Mouse (Mus musculus) lung, embryonic 15.5 days (tissue): ENCODE results near the gene Ces1b. TPM values are rescaled to one million over a fixed set of nuclear protein-coding genes. Genes with fewer than 3 reads are reported as not detected.

Experiments
- ATAC-seq: fragments of 200-750 bp; cut with Nextera tagmentation; 2 replicates; pipeline ENCODE4 v1.8.0; 2017; ENCODE audit warnings: moderate number of reproducible peaks, borderline replicate concordance; ENCODE audit not compliant: low FRiP score, low TSS enrichment; ENCODE audit errors: extremely low read depth
- H3K27ac ChIP-seq: fragments of 300-500 bp; sonication (generic); 2 replicates; pipeline ENCODE4 v1.5.1; 2015; ENCODE audit warnings: moderate library complexity, mild to moderate bottlenecking, inconsistent platforms
- H3K27me3 ChIP-seq: fragments of 300-500 bp; sonication (generic); 2 replicates; pipeline ENCODE4 v1.6.1; 2015; ENCODE audit warnings: inconsistent platforms
- H3K36me3 ChIP-seq: fragments of 300-500 bp; sonication (generic); 2 replicates; pipeline ENCODE4 v1.6.1; 2015; ENCODE audit warnings: inconsistent platforms
- H3K4me1 ChIP-seq: fragments of 300-500 bp; sonication (generic); 2 replicates; pipeline ENCODE4 v1.6.1; 2015; ENCODE audit warnings: inconsistent platforms
- H3K4me2 ChIP-seq: fragments of 300-500 bp; sonication (generic); 2 replicates; pipeline ENCODE4 v1.6.1; 2015; ENCODE audit warnings: inconsistent platforms, mild to moderate bottlenecking, moderate library complexity
- H3K4me3 ChIP-seq: fragments of 300-500 bp; sonication (generic); 2 replicates; pipeline ENCODE4 v1.5.1; 2015; ENCODE audit warnings: mild to moderate bottlenecking, inconsistent platforms
- H3K9ac ChIP-seq: fragments of 300-500 bp; sonication (generic); 2 replicates; pipeline ENCODE4 v1.6.1; 2015; ENCODE audit warnings: inconsistent platforms
- H3K9me3 ChIP-seq: fragments of 300-500 bp; sonication (generic); 2 replicates; pipeline ENCODE4 v1.6.1; 2016; ENCODE audit warnings: inconsistent platforms
- WGBS: fragments of 180-500 bp; shearing (Covaris S2); methylation state at CpG from one replicate; pipeline ENCODE4 v1.1.7; 2015; 5-methylcytosine and 5-hydroxymethylcytosine counted together
- polyA plus RNA-seq: library from polyadenylated mRNA; unstranded; fragments of >200 nt; fragmentation: Nextera tagmentation; extraction: Ambion mirVana; gene quantifications from 2 replicates; pipeline ENCODE4 v1.2.1, GENCODE M21; 2015

Ces1b gene
- polyA plus RNA-seq, 1 experiment from 2014 or later: 0.24 TPM

DNA sequence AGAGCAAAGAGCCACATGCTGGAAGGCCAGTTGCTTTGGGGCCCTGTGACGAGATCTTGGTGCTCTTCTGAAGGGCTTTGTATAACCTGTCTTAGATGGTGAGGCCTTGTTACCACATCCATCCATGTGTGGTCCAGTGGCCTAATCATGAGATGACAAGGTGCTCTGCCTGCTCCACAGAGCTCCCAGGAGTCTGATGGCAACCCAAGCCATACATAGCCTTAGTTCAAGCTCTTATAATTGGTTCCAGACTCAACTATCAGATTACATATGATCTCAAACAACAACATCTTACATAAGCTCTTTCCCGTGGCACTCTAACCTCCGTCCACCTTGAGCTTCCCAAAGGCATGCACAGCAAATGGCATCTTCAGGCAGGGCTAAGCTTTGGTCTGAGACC, 31.7 kb downstream of the Ces1b start, which contains the start of gene Ces1a:
Gene Ces1a (minus strand): TSS at position 101 of the 400 bp plus-strand sequence.
- WGBS: 85% methylated on average over 3 of the region's 3 CpGs
- ATAC-seq: no peak
- Histone ChIP-seq H3K27ac (no peak within 1 kb of the TSS), H3K9ac (no peak within 1 kb of the TSS), H3K9me3 (no peaks in the 10 kb centered on the region), H3K4me3 (no peak within 1 kb of the TSS), H3K27me3 (no peaks in the 10 kb centered on the region), H3K4me1 (no peaks in the 10 kb centered on the region), H3K36me3 (no peaks in the 10 kb centered on the region), H3K4me2 (no peak within 1 kb of the TSS)

DNA sequence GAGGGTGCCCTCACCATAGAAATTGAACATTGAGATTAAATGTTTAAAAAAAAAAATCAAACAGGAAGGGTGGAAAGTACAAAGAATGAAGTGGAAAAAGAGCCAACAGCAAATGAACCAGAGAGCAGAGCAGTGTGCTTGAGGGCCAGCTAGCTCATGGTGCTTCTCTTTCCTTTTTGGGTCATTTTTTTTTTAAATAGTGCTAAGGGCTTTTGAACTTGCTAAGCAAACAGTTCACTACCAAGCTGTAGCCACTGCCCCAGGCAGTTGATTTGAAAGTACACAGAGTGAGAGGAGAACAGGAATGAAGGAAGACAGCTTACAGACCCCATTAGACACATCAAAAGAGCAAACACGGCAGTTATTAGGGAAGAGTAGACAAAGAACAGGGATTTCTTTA, 36.7 kb downstream of the Ces1b start:
- WGBS: 5% methylated on average over 1 of the region's 1 CpGs
- H3K4me1 ChIP-seq: peaks cover 10% of the 10 kb centered on the region
- no peak overlapping the region for H3K4me2 ChIP-seq
- H3K27me3 ChIP-seq: no peaks in the 10 kb centered on the region
- H3K27ac ChIP-seq: peak overlapping the region; percentile 71
- no peaks in the 10 kb centered on the region for H3K36me3 ChIP-seq
- no peak overlapping the region for H3K9ac ChIP-seq
- 0 out of 2 replicates have a peak, but pooled peaks have one; percentile 27 for ATAC-seq
- H3K9me3 ChIP-seq: no peaks in the 10 kb centered on the region
- no peak overlapping the region for H3K4me3 ChIP-seq

DNA sequence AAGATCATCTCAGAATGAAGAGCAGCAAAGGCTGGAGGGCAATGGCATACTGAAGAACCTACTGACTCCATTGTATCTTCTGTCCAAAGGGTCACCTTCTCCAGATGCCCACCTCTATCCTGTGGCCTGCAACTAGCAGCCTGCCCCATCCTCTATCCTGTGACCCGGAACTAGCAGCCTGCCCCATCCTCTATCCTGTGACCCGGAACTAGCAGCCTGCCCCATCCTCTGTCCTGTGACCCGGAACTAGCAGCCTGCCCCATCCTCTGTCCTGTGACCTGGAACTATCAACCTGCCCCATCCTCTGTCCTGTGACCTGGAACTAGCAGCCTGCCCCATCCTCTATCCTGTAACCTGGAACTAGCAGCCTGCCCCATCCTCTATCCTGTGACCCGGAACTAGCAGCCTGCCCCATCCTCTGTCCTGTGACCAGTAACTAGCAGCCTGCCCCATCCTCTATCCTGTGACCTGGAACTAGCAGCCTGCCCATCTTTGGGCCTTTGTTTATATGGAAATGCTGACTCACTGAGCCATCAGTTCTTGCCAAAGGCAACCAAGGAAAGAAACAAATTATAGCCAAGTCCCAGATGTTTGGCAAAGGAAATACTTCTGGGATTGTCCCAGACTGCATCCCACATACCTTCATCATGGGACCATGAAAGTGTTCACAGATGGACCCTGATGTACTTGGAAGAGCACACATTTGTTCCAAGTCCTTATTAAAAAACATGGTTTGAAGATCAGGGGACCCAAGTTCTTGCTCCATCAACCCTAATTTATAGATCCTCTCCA, 38.8 kb downstream of the Ces1b start:
- no peak overlapping the region for H3K9ac ChIP-seq
- no peaks in the 10 kb centered on the region for H3K27me3 ChIP-seq
- H3K27ac ChIP-seq: no peak overlapping the region
- peaks cover 10% of the 10 kb centered on the region for H3K4me1 ChIP-seq
- no peak overlapping the region for H3K4me3 ChIP-seq
- no peak for ATAC-seq
- H3K9me3 ChIP-seq: no peaks in the 10 kb centered on the region
- 73% methylated on average over 4 of the region's 4 CpGs for WGBS
- no peak overlapping the region for H3K4me2 ChIP-seq
- H3K36me3 ChIP-seq: no peaks in the 10 kb centered on the region

DNA sequence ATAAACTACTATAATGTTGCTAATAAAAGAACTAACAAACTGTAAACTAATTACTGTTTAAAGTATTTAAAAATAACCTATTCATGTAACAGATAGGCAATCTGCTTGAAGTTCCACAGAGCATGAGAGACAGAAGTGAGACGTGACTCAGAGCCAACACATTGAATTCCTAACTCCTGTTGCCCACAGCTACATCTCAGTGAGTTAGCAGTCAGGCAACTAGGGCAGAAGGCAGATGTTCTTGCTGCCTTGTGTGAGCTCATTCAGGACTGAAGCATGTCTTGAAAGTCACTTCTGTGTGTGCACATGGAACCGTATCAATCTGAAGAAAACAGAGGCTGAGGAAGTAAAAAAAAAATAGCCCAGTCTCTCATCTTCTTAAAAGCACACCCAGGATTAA, 39.6 kb downstream of the Ces1b start:
- H3K27me3 ChIP-seq: no peaks in the 10 kb centered on the region
- no peaks in the 10 kb centered on the region for H3K36me3 ChIP-seq
- WGBS: 59% methylated on average over 2 of the region's 2 CpGs
- no peak overlapping the region for H3K9ac ChIP-seq
- H3K27ac ChIP-seq: no peak overlapping the region
- no peak overlapping the region for H3K4me2 ChIP-seq
- ATAC-seq: no peak
- peaks cover 10% of the 10 kb centered on the region for H3K4me1 ChIP-seq
- no peak overlapping the region for H3K4me3 ChIP-seq
- no peaks in the 10 kb centered on the region for H3K9me3 ChIP-seq

DNA sequence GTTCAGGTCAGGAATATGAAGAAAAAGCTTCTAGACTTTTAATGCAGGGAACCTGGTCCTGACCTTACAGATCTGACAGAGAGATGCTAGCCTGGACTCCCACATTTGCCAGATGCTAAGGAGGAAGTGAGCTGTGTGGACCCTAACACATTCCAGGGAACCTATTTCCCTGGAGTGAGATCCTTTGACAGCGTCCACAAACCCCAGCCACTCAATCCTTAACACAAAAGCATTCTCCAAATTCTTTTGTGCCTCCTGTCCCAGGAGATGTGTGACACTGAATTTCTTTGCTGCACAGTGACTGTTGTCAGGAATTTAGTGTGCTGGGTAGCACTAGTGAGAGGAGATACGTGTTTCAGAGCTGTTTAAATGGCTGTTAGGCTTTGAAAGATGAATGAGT, 41.0 kb downstream of the Ces1b start:
- no peak overlapping the region for H3K4me2 ChIP-seq
- H3K9ac ChIP-seq: no peak overlapping the region
- H3K4me3 ChIP-seq: no peak overlapping the region
- H3K27me3 ChIP-seq: no peaks in the 10 kb centered on the region
- no peaks in the 10 kb centered on the region for H3K9me3 ChIP-seq
- no peak for ATAC-seq
- H3K4me1 ChIP-seq: peaks cover 10% of the 10 kb centered on the region
- no peaks in the 10 kb centered on the region for H3K36me3 ChIP-seq
- 10% methylated on average over 2 of the region's 2 CpGs for WGBS
- H3K27ac ChIP-seq: peak overlapping the region; percentile 24

DNA sequence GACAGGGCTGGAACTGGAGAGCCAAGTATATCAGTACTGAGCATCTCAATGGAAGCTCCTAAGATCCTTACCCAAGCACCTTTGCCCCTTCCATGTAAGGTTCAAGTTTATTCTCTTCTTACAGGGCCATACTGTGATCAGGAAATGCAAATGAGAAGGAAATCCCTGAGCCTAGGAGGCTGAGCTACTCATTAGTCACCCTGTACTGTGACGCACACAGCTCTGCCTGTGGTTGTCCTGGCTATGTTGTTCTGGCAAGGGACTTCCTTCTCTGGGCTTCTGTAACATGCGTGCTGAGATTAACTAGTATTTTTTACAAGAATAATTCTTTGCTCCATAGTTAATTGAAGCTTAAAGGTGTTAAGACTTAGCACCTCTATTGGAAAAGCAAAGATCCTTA, 49.2 kb downstream of the Ces1b start:
- Histone ChIP-seq H3K36me3 (no peaks in the 10 kb centered on the region), H3K4me3 (no peak overlapping the region), H3K4me1 (no peaks in the 10 kb centered on the region), H3K27me3 (no peaks in the 10 kb centered on the region), H3K9ac (no peak overlapping the region), H3K4me2 (no peak overlapping the region), H3K27ac (no peak overlapping the region), H3K9me3 (no peaks in the 10 kb centered on the region)
- no peak for ATAC-seq
- WGBS: 71% methylated on average over 2 of the region's 2 CpGs

DNA sequence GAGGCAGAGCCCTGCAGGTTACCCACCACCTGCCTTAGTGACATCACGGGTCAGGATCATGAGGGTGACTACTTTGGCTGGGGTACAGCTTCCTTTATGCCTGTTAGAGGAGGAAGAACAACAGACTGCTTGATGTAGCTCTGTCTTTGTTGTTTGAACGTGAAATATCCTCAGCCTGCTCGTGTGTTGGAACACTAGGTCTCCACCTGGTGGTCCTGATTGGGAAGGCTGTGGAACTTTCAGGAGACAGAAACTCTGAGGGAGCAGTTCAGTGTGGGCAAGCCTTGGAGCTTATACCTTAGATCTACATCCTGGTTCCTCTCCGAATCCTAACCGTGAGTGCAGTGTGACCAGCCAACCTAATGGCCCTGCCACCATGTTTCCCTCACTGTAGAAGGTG, 58.1 kb downstream of the Ces1b start:
- WGBS: 59% methylated on average over 5 of the region's 5 CpGs
- H3K27ac ChIP-seq: no peak overlapping the region
- ATAC-seq: no peak

DNA sequence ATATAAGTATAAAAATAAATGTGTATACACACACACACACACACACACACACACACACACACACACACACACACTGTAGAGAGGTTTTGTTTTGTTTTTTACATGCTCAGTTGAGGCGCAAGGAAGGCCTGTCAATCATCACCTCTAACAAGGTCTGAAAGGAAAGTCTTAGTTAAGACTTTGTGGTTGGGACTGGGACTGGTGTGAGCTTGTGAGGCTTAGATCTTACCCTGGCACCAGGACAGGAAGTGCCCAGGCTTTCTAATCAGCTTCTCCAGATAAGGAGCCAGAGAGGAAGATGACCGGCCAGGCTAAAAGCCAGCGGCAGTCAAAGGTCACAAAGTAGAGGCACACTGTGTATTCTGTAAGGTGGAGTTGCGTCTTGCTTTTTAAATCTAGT, 65.5 kb downstream of the Ces1b start:
- 55% methylated on average over 4 of the region's 4 CpGs for WGBS
- no peak overlapping the region for H3K27ac ChIP-seq
- no peaks in the 10 kb centered on the region for H3K4me1 ChIP-seq
- no peak overlapping the region for H3K4me3 ChIP-seq
- no peak for ATAC-seq
- no peaks in the 10 kb centered on the region for H3K27me3 ChIP-seq
- no peaks in the 10 kb centered on the region for H3K9me3 ChIP-seq
- H3K9ac ChIP-seq: no peak overlapping the region
- no peak overlapping the region for H3K4me2 ChIP-seq
- no peaks in the 10 kb centered on the region for H3K36me3 ChIP-seq

More for the DNA sequence above, 58.1 kb downstream of the Ces1b start:
- no peak overlapping the region for H3K4me3 ChIP-seq
- H3K4me2 ChIP-seq: no peak overlapping the region
- no peak overlapping the region for H3K9ac ChIP-seq
- H3K36me3 ChIP-seq: no peaks in the 10 kb centered on the region
- H3K27me3 ChIP-seq: no peaks in the 10 kb centered on the region
- no peaks in the 10 kb centered on the region for H3K9me3 ChIP-seq
- H3K4me1 ChIP-seq: no peaks in the 10 kb centered on the region

DNA sequence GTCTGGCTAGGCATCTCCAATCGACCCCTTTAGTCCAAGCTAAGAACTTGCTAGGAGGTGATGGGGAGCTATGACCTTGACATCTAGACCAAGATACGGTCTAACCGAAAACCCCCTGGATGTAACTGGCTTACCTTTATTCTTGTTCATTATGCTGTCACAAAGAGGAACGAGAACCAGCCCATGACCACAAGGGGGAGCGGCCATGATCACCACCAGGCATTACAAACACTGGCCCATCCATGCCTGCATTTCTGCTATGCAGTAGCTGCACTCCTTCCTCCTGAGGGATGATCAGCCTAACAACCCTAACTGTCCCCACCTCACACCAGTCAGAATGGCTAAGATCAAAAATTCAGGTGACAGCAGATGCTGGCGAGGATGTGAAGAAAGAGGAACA, 67.6 kb downstream of the Ces1b start:
- Histone ChIP-seq H3K4me1 (no peaks in the 10 kb centered on the region), H3K36me3 (no peaks in the 10 kb centered on the region), H3K4me3 (no peak overlapping the region), H3K27ac (no peak overlapping the region), H3K9ac (no peak overlapping the region), H3K27me3 (no peaks in the 10 kb centered on the region), H3K4me2 (no peak overlapping the region), H3K9me3 (no peaks in the 10 kb centered on the region)
- 76% methylated on average over 6 of the region's 6 CpGs for WGBS
- no peak for ATAC-seq

DNA sequence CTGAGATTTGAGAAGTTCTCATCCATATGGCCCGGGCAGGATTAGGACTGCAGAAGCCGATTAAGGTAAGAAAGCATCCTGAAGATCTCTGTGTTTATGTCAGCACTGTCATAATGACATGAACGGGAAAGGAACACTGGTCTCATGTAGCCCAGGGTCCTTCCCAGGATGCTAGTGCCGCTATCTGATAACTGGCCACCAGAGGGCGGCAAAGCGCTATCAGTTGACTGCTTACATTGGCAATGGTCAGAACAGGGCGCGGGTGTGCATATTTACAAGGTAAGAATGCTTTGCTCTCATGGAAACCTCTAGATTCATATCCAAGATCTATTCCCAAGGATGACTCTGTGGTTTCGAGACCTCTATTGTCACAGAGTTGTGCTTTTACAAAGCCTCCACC, 68.4 kb downstream of the Ces1b start:
- H3K4me2 ChIP-seq: no peak overlapping the region
- no peak overlapping the region for H3K27ac ChIP-seq
- no peaks in the 10 kb centered on the region for H3K4me1 ChIP-seq
- no peak overlapping the region for H3K4me3 ChIP-seq
- H3K9ac ChIP-seq: no peak overlapping the region
- no peaks in the 10 kb centered on the region for H3K36me3 ChIP-seq
- H3K9me3 ChIP-seq: no peaks in the 10 kb centered on the region
- ATAC-seq: peak; percentile 67; the same call in 1 of the 2 replicates
- no peaks in the 10 kb centered on the region for H3K27me3 ChIP-seq
- 6% methylated on average over 9 of the region's 9 CpGs for WGBS

DNA sequence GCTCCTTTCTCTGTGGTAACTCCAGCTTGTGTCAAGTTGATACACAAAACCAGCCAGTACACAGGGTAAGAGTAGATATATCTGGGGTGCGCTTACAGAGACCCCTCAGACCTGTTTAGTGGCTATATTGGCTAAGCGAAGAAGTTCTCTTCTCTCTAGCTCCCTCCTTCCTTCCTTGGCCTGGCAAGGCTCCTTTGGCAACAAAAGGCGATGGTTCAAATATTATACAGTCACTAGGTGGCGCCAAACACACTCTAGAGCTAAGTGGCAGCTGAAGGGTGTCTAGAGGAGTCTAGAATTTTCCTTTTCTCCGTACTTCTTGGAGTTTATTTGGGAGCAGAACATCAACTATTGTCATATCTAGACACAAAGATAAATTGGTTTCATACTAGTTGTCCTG, 69.5 kb downstream of the Ces1b start:
- no peak overlapping the region for H3K4me2 ChIP-seq
- WGBS: 22% methylated on average over 5 of the region's 5 CpGs
- ATAC-seq: no peak
- no peaks in the 10 kb centered on the region for H3K36me3 ChIP-seq
- no peaks in the 10 kb centered on the region for H3K9me3 ChIP-seq
- no peak overlapping the region for H3K27ac ChIP-seq
- no peaks in the 10 kb centered on the region for H3K27me3 ChIP-seq
- no peak overlapping the region for H3K9ac ChIP-seq
- H3K4me1 ChIP-seq: no peaks in the 10 kb centered on the region
- no peak overlapping the region for H3K4me3 ChIP-seq
